Mouse (Mus musculus): ENCODE data around the gene Dgkh. TPM values are rescaled to one million over a fixed set of nuclear protein-coding genes. Genes with fewer than 3 reads are reported as not detected.

The Dgkh gene
- polyA plus RNA-seq (2014; fragmentation: Nextera tagmentation; extraction: Ambion mirVana), result 4.0 and 4.1 TPM in 2 replicates

- no peaks in the 10 kb centered on the region for H3K36me3 ChIP-seq (replicated peaks; ENCODE audit: control insufficient read depth, insufficient read depth)
- H3K27me3 ChIP-seq (ENCODE audit: control insufficient read depth, insufficient read depth, low read length), result peaks cover 4% of the 10 kb centered on the region; the same call in 1 of the 2 replicates
- peak; percentile 87 for DNase-seq (ENCODE audit: low spot score)
- peaks cover 17% of the 10 kb centered on the region for H3K4me1 ChIP-seq (replicated peaks; ENCODE audit: control insufficient read depth, insufficient read depth, low read length)
- peak within 1 kb of the TSS; percentile 90 for H3K4me2 ChIP-seq (replicated peaks)
- H3K27ac ChIP-seq, result peak within 1 kb of the TSS; percentile 92
- H3K9ac ChIP-seq, result peak within 1 kb of the TSS; percentile 73
- under 1% methylated on average over 53 of the region's 71 CpGs for WGBS
- H3K4me3 ChIP-seq (replicated peaks; ENCODE audit: low read length), result peak within 1 kb of the TSS; percentile 79
- ATAC-seq (ENCODE audit: low FRiP score), result peak; percentile 95
- no peaks in the 10 kb centered on the region for H3K9me3 ChIP-seq (ENCODE audit: control insufficient read depth, low read length)
Observed at GRCm38 (mm10) chr14:78732617-78733312, at the start of gene Dgkh. Gene Dgkh (minus strand): TSS chr14:78732776.

DNA sequence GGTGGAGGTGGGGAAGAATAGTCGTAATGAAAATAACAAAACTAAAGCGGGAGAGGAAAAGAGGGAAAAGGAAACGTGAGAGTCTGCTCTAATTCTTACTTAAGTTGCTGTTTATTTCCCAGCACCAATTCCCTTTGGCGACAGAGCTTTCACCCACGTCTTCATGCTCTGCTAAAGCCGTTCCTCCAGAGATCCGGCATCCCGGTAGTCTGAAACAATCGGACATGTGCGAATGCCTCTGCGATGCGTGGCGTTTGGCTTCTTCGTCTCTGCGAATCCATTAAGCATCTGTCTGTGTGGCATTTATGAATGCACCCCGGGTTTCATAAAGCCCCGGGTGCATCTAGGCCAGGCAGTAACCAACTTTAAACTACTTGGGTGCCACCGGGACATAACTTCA is 44.6 kb upstream of the Dgkh start:
- Histone ChIP-seq H3K4me3 (replicated peaks; ENCODE audit: low read length) (peak overlapping the region; percentile 14), H3K9ac (0 out of 2 replicates have a peak overlapping the region, but pooled peaks have one; percentile 6), H3K36me3 (replicated peaks; ENCODE audit: control insufficient read depth, insufficient read depth) (no peaks in the 10 kb centered on the region), H3K27ac (no peak overlapping the region), H3K4me1 (replicated peaks; ENCODE audit: control insufficient read depth, insufficient read depth, low read length) (peaks cover 21% of the 10 kb centered on the region), H3K9me3 (ENCODE audit: control insufficient read depth, low read length) (no peaks in the 10 kb centered on the region), H3K4me2 (replicated peaks) (peak overlapping the region; percentile 45), H3K27me3 (ENCODE audit: control insufficient read depth, insufficient read depth, low read length) (no peaks in the 10 kb centered on the region)
- no peak for DNase-seq (ENCODE audit: low spot score)
- ATAC-seq (ENCODE audit: low FRiP score), result no peak
- 38% methylated on average over 18 of the region's 18 CpGs for WGBS

GRCm38 (mm10) chr14:78776659-78777058 is 44.1 kb upstream of the Dgkh start:
- peaks cover 21% of the 10 kb centered on the region for H3K4me1 ChIP-seq (replicated peaks; ENCODE audit: control insufficient read depth, insufficient read depth, low read length)
- H3K4me2 ChIP-seq (replicated peaks), result peak overlapping the region; percentile 45
- H3K36me3 ChIP-seq (replicated peaks; ENCODE audit: control insufficient read depth, insufficient read depth), result no peaks in the 10 kb centered on the region
- H3K9me3 ChIP-seq (ENCODE audit: control insufficient read depth, low read length), result no peaks in the 10 kb centered on the region
- DNase-seq (ENCODE audit: low spot score), result no peak
- no peak overlapping the region for H3K27ac ChIP-seq
- H3K4me3 ChIP-seq (replicated peaks; ENCODE audit: low read length), result peak overlapping the region; percentile 14; the same call in 1 of the 2 replicates
- H3K9ac ChIP-seq, result peak overlapping the region; percentile 18; the same call in 1 of the 2 replicates
- WGBS, result 6% methylated on average over 8 of the region's 8 CpGs
- no peak for ATAC-seq (ENCODE audit: low FRiP score)
- no peaks in the 10 kb centered on the region for H3K27me3 ChIP-seq (ENCODE audit: control insufficient read depth, insufficient read depth, low read length)

DNA sequence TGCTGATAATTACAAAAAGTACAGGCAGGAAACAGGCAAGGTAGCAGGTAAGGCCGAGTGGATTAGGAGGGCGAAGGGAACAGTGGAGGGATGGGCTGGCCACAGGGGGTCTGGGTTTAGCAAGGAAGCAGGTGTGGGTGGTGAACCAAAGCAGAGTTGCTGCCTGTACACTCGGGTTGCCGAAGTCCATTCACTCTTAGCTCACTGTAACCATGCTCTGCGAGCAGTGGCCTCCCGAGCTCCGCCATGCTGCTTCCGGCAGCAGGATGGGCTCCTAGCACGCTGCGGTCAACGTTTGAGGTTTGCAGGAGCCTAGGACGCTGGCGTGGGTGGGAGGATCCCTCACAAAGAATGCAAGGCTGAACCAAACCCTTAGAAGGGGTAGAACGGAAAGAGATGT is 43.1 kb upstream of the Dgkh start:
- no peak overlapping the region for H3K27ac ChIP-seq
- no peaks in the 10 kb centered on the region for H3K9me3 ChIP-seq (ENCODE audit: control insufficient read depth, low read length)
- H3K4me1 ChIP-seq (replicated peaks; ENCODE audit: control insufficient read depth, insufficient read depth, low read length), result peaks cover 21% of the 10 kb centered on the region
- no peak overlapping the region for H3K9ac ChIP-seq
- no peak overlapping the region for H3K4me2 ChIP-seq (replicated peaks)
- ATAC-seq (ENCODE audit: low FRiP score) (no peak), DNase-seq (ENCODE audit: low spot score) (no peak)
- no peaks in the 10 kb centered on the region for H3K36me3 ChIP-seq (replicated peaks; ENCODE audit: control insufficient read depth, insufficient read depth)
- no peaks in the 10 kb centered on the region for H3K27me3 ChIP-seq (ENCODE audit: control insufficient read depth, insufficient read depth, low read length)
- H3K4me3 ChIP-seq (replicated peaks; ENCODE audit: low read length), result no peak overlapping the region
- 74% methylated on average over 14 of the region's 14 CpGs for WGBS

GRCm38 (mm10) chr14:78775226-78775625 is 42.6 kb upstream of the Dgkh start:
- Histone ChIP-seq H3K4me1 (replicated peaks; ENCODE audit: control insufficient read depth, insufficient read depth, low read length) (peaks cover 21% of the 10 kb centered on the region), H3K4me2 (replicated peaks) (no peak overlapping the region), H3K9ac (no peak overlapping the region), H3K9me3 (ENCODE audit: control insufficient read depth, low read length) (no peaks in the 10 kb centered on the region), H3K27ac (no peak overlapping the region), H3K36me3 (replicated peaks; ENCODE audit: control insufficient read depth, insufficient read depth) (no peaks in the 10 kb centered on the region), H3K27me3 (ENCODE audit: control insufficient read depth, insufficient read depth, low read length) (no peaks in the 10 kb centered on the region), H3K4me3 (replicated peaks; ENCODE audit: low read length) (no peak overlapping the region)
- DNase-seq (ENCODE audit: low spot score) (no peak), ATAC-seq (ENCODE audit: low FRiP score) (no peak)
- 58% methylated on average over 6 of the region's 6 CpGs for WGBS

DNA sequence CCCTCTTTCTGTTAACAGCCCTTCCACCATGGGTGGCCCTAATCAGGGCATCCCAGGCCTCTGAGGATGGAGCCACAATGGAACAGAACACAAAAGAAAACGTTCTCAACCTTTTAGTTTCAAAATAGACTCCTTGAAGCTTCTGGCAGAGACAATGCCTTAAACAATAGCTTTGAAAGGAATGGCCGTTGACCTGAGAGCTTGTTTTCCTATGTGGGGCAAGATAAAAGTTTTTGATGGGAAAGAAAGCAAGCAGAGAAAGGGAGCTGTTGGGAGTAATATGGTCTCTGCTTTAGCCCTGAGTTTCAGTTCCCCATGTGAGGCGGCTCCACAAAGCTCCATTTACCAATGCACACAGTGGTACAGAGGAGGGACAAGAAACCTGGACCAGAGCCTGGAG is 37.9 kb upstream of the Dgkh start:
- ATAC-seq (ENCODE audit: low FRiP score) (no peak), DNase-seq (ENCODE audit: low spot score) (no peak)
- Histone ChIP-seq H3K9me3 (ENCODE audit: control insufficient read depth, low read length) (no peaks in the 10 kb centered on the region), H3K27me3 (ENCODE audit: control insufficient read depth, insufficient read depth, low read length) (no peaks in the 10 kb centered on the region), H3K27ac (no peak overlapping the region), H3K9ac (no peak overlapping the region), H3K36me3 (replicated peaks; ENCODE audit: control insufficient read depth, insufficient read depth) (no peaks in the 10 kb centered on the region), H3K4me2 (replicated peaks) (no peak overlapping the region), H3K4me3 (replicated peaks; ENCODE audit: low read length) (no peak overlapping the region), H3K4me1 (replicated peaks; ENCODE audit: control insufficient read depth, insufficient read depth, low read length) (no peaks in the 10 kb centered on the region)
- 16% methylated on average over 3 of the region's 3 CpGs for WGBS

GRCm38 (mm10) chr14:78761064-78761463 is 28.5 kb upstream of the Dgkh start:
- 76% methylated on average over 2 of the region's 2 CpGs for WGBS
- Histone ChIP-seq H3K36me3 (replicated peaks; ENCODE audit: control insufficient read depth, insufficient read depth) (no peaks in the 10 kb centered on the region), H3K4me3 (replicated peaks; ENCODE audit: low read length) (no peak overlapping the region), H3K27me3 (ENCODE audit: control insufficient read depth, insufficient read depth, low read length) (no peaks in the 10 kb centered on the region), H3K27ac (no peak overlapping the region), H3K9me3 (ENCODE audit: control insufficient read depth, low read length) (no peaks in the 10 kb centered on the region), H3K9ac (no peak overlapping the region), H3K4me1 (replicated peaks; ENCODE audit: control insufficient read depth, insufficient read depth, low read length) (no peaks in the 10 kb centered on the region), H3K4me2 (replicated peaks) (no peak overlapping the region)
- DNase-seq (ENCODE audit: low spot score) (no peak), ATAC-seq (ENCODE audit: low FRiP score) (no peak)

DNA sequence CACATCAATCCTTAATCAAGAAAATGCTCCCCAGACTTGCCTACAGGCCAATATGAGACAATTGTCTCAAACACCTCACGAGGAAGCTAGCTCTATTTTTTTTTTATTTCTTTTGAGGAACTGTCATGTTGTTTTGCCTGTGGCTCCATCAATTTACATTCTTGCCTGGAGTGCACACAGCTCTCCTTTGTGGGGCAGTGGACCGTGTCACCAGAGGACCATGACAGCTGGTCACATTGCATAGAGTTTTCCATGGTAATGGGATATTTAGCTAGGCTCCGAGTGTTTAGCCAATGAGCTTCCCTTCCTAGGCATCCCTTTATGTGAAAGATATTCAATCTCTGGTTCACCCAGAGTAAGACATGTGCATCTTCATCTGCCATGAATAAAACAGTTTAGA is 26.9 kb upstream of the Dgkh start:
- no peak overlapping the region for H3K9ac ChIP-seq
- no peak overlapping the region for H3K4me3 ChIP-seq (replicated peaks; ENCODE audit: low read length)
- ATAC-seq (ENCODE audit: low FRiP score) (no peak), DNase-seq (ENCODE audit: low spot score) (no peak)
- no peaks in the 10 kb centered on the region for H3K4me1 ChIP-seq (replicated peaks; ENCODE audit: control insufficient read depth, insufficient read depth, low read length)
- 15% methylated on average over 3 of the region's 3 CpGs for WGBS
- no peaks in the 10 kb centered on the region for H3K27me3 ChIP-seq (ENCODE audit: control insufficient read depth, insufficient read depth, low read length)
- H3K4me2 ChIP-seq (replicated peaks), result no peak overlapping the region
- no peak overlapping the region for H3K27ac ChIP-seq
- H3K36me3 ChIP-seq (replicated peaks; ENCODE audit: control insufficient read depth, insufficient read depth), result no peaks in the 10 kb centered on the region
- no peaks in the 10 kb centered on the region for H3K9me3 ChIP-seq (ENCODE audit: control insufficient read depth, low read length)

- WGBS, result 75% methylated on average over 1 of the region's 1 CpGs
- DNase-seq (ENCODE audit: low spot score) (no peak), ATAC-seq (ENCODE audit: low FRiP score) (no peak)
- Histone ChIP-seq H3K27ac (no peak overlapping the region), H3K9ac (no peak overlapping the region), H3K4me3 (replicated peaks; ENCODE audit: low read length) (no peak overlapping the region), H3K4me2 (replicated peaks) (no peak overlapping the region), H3K9me3 (ENCODE audit: control insufficient read depth, low read length) (no peaks in the 10 kb centered on the region), H3K36me3 (replicated peaks; ENCODE audit: control insufficient read depth, insufficient read depth) (no peaks in the 10 kb centered on the region), H3K4me1 (replicated peaks; ENCODE audit: control insufficient read depth, insufficient read depth, low read length) (no peaks in the 10 kb centered on the region), H3K27me3 (ENCODE audit: control insufficient read depth, insufficient read depth, low read length) (no peaks in the 10 kb centered on the region)
Observed at GRCm38 (mm10) chr14:78755316-78755715, 22.7 kb upstream of the Dgkh start.

All from hindbrain, embryonic 14.5 days (tissue).